Mouse (Mus musculus): Measurements from ENCODE around the gene Fgb. TPM values are rescaled to one million over a fixed set of nuclear protein-coding genes. Genes with fewer than 3 reads are reported as not detected.

Fgb gene
- polyA plus RNA-seq, 2 experiments = 184 to 376 TPM

DNA sequence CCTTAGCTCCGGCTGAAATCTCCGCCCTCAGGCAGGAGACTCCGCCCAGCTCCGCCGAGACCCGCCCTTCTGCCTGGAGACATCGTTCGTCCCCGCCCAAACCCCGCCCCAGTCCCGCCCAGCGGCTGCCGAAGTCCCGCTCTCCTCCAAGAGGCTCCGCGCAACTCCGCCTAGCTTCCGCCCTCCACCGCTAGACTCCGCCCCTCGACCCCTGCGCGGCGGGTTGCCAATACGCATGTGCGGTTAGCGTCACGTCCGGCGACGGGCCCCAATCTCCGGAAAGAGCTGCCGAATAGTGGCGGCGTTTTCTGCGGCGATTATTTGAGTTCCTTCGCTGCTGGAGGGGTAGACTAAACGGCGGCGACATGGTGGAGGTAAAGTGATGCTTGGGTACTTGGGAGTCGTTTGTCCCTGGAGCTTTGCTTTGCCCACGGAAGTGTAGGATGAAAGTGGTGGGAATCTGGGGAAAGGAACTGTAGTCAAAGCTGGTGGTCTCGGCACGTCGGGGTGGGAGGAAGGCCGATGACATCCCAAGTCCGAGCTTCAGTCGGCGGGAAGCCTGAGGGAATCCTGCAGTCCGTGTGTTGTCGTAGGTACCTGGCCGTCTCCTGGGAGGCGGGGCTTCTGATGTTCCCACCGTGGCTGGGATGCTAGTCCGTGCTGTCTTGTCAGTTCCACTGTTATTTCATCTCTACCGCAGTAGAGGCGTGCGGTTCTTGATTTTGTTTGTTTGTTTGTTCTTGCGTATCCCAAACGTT is 5.8 kb upstream of the Fgb start, which contains the start of gene Plrg1:
Gene Plrg1 (plus strand): TSS at position 242 of the 758 bp plus-strand sequence.
- no peak for TF ChIP-seq EP300 (IDR thresholded peaks at IDR 0.05; ENCODE audit: low read depth)
- peak; percentile 33; the same call in 1 of the 2 replicates for TF ChIP-seq CTCF (IDR thresholded peaks at IDR 0.05; ENCODE audit: low read depth)
- Histone ChIP-seq H3K4me3 (ENCODE audit: insufficient read depth in 1 of 2, low read depth in 2 of 2, low read length in 2 of 2) (peak within 1 kb of the TSS; percentile 84 to 94), H3K4me2 (ENCODE audit: low read depth) (peak within 1 kb of the TSS; percentile 90), H3K4me1 (replicated peaks; ENCODE audit: control insufficient read depth in 2 of 2, insufficient read depth in 2 of 2, low read length in 1 of 2) (peaks cover 10 to 20% of the 10 kb centered on the region in 2 experiments), H3K9me3 (ENCODE audit: control insufficient read depth, low read length) (no peaks in the 10 kb centered on the region), H3K27ac (peak within 1 kb of the TSS; percentile 64), H3K36me3 (replicated peaks; ENCODE audit: control insufficient read depth, insufficient read depth, low read depth) (peaks cover 16% of the 10 kb centered on the region), H3K27me3 (ENCODE audit: control insufficient read depth, insufficient read depth, low read length) (no peaks in the 10 kb centered on the region), H3K9ac (replicated peaks) (peak within 1 kb of the TSS; percentile 93)
- DNase-seq (ENCODE audit: low read depth in 3 of 3, low spot score in 3 of 3) (peak; percentile 90 to 92 (median 90)), ATAC-seq (ENCODE audit: insufficient read depth) (peak; percentile 99)
- WGBS (ENCODE audit: insufficient replicate concordance) = under 1% methylated on average over 61 of the region's 61 CpGs

DNA sequence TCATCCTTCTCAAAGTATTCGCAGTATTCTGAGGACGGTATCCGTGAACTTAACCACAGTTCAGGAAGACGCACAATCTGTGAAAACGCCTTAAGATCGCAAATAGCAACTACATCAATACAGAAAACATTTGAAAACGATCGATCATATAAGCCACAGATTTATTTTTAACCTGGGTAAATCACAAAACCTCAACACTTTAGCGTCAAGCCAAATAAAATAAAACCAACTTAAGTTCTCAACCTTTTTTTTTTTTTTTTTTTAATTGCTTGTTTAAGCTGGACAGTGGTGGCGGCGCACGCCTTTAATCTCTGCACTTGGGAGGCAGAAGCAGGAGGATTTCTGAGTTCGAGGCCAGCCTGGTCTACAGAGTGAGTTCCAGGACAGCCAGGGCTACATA is 5.1 kb upstream of the Fgb start:
- no peaks in the 10 kb centered on the region for H3K9me3 ChIP-seq (ENCODE audit: control insufficient read depth, low read length)
- peak overlapping the region; percentile 31 for H3K9ac ChIP-seq (replicated peaks)
- peak overlapping the region; percentile 57 to 94 for H3K4me3 ChIP-seq (ENCODE audit: insufficient read depth in 1 of 2, low read depth in 2 of 2, low read length in 2 of 2)
- peak overlapping the region; percentile 69 for H3K4me2 ChIP-seq (ENCODE audit: low read depth)
- TF ChIP-seq CTCF (IDR thresholded peaks at IDR 0.05; ENCODE audit: low read depth) = no peak
- no peak for TF ChIP-seq EP300 (IDR thresholded peaks at IDR 0.05; ENCODE audit: low read depth)
- no peaks in the 10 kb centered on the region for H3K27me3 ChIP-seq (ENCODE audit: control insufficient read depth, insufficient read depth, low read length)
- WGBS (ENCODE audit: insufficient replicate concordance) = 19% methylated on average over 13 of the region's 13 CpGs
- peaks cover 10 to 20% of the 10 kb centered on the region in 2 experiments for H3K4me1 ChIP-seq (replicated peaks; ENCODE audit: control insufficient read depth in 2 of 2, insufficient read depth in 2 of 2, low read length in 1 of 2)
- H3K27ac ChIP-seq = no peak overlapping the region
- ATAC-seq (ENCODE audit: insufficient read depth) (peak; percentile 19; the same call in 1 of the 2 replicates), DNase-seq (ENCODE audit: low read depth in 3 of 3, low spot score in 3 of 3) (no peak)
- peaks cover 11% of the 10 kb centered on the region for H3K36me3 ChIP-seq (replicated peaks; ENCODE audit: control insufficient read depth, insufficient read depth, low read depth)

DNA sequence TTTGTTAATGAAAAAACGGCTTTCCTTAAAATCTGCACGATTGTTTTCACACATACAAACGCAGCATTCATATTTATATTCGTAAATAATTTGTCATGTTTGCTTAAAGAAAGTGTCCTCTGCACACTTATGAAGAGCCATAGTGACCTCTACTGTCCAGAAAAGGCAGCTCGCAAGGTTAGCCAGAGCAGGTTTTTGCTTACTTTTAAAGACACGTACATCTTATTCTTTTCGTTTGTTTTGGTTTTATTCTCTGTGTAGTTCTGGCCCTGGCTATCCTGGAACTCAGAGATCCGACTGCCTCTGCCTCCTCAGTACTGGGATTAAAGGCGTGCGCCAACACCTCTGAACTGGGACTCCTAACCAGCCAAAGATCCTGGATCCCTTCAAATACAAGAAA is 4.1 kb upstream of the Fgb start:
- ATAC-seq (ENCODE audit: insufficient read depth) = no peak
- DNase-seq (ENCODE audit: low read depth in 3 of 3, low spot score in 3 of 3) = no peak
- Histone ChIP-seq H3K9ac (replicated peaks) (no peak overlapping the region), H3K36me3 (replicated peaks; ENCODE audit: control insufficient read depth, insufficient read depth, low read depth) (peaks cover 8% of the 10 kb centered on the region), H3K4me3 (ENCODE audit: insufficient read depth in 1 of 2, low read depth in 2 of 2, low read length in 2 of 2) (no peak overlapping the region), H3K4me2 (ENCODE audit: low read depth) (no peak overlapping the region), H3K27me3 (ENCODE audit: control insufficient read depth, insufficient read depth, low read length) (no peaks in the 10 kb centered on the region), H3K27ac (no peak overlapping the region), H3K4me1 (replicated peaks; ENCODE audit: control insufficient read depth in 2 of 2, insufficient read depth in 2 of 2, low read length in 1 of 2) (peaks cover 10 to 20% of the 10 kb centered on the region in 2 experiments), H3K9me3 (ENCODE audit: control insufficient read depth, low read length) (no peaks in the 10 kb centered on the region)
- 25% methylated on average over 10 of the region's 10 CpGs for WGBS (ENCODE audit: insufficient replicate concordance)
- TF ChIP-seq CTCF (IDR thresholded peaks at IDR 0.05; ENCODE audit: low read depth) (peak; percentile 46), EP300 (IDR thresholded peaks at IDR 0.05; ENCODE audit: low read depth) (no peak)

GRCm38 (mm10) chr3:83053126-83053525 is 3.5 kb upstream of the Fgb start:
- H3K27ac ChIP-seq = no peak overlapping the region
- H3K27me3 ChIP-seq (ENCODE audit: control insufficient read depth, insufficient read depth, low read length) = no peaks in the 10 kb centered on the region
- H3K36me3 ChIP-seq (replicated peaks; ENCODE audit: control insufficient read depth, insufficient read depth, low read depth) = peaks cover 3% of the 10 kb centered on the region
- no peak overlapping the region for H3K4me3 ChIP-seq (ENCODE audit: insufficient read depth in 1 of 2, low read depth in 2 of 2, low read length in 2 of 2)
- DNase-seq (ENCODE audit: low read depth in 3 of 3, low spot score in 3 of 3) = no peak
- peaks cover 10 to 20% of the 10 kb centered on the region in 2 experiments for H3K4me1 ChIP-seq (replicated peaks; ENCODE audit: control insufficient read depth in 2 of 2, insufficient read depth in 2 of 2, low read length in 1 of 2)
- no peak overlapping the region for H3K4me2 ChIP-seq (ENCODE audit: low read depth)
- 55% methylated on average over 7 of the region's 7 CpGs for WGBS (ENCODE audit: insufficient replicate concordance)
- no peaks in the 10 kb centered on the region for H3K9me3 ChIP-seq (ENCODE audit: control insufficient read depth, low read length)
- H3K9ac ChIP-seq (replicated peaks) = no peak overlapping the region
- no peak for ATAC-seq (ENCODE audit: insufficient read depth)
- TF ChIP-seq EP300 (IDR thresholded peaks at IDR 0.05; ENCODE audit: low read depth) = no peak
- no peak for TF ChIP-seq CTCF (IDR thresholded peaks at IDR 0.05; ENCODE audit: low read depth)

DNA sequence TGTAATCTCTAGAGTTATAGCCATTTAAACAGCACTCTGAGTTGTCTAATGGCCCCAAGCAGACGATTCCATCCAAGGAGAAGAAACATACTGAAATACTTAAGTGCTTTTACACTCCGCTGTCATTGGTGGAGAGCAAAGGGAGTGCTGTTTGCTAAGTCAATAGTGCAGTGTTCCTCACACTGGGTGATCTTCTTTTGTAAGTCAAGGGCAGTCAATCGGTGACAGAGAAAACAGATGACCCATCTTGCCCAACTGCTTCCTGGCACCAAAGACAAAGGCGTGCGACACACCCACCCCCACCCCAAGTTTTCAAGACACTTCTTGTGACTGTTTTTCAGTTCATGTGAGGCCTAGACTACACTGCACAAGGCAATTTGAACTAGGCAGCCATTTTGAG is 2.4 kb upstream of the Fgb start:
- H3K9ac ChIP-seq (replicated peaks) = no peak overlapping the region
- no peak overlapping the region for H3K4me2 ChIP-seq (ENCODE audit: low read depth)
- H3K27ac ChIP-seq = no peak overlapping the region
- H3K4me1 ChIP-seq (replicated peaks; ENCODE audit: control insufficient read depth in 2 of 2, insufficient read depth in 2 of 2, low read length in 1 of 2) = peaks cover 10 to 20% of the 10 kb centered on the region in 2 experiments
- no peaks in the 10 kb centered on the region for H3K27me3 ChIP-seq (ENCODE audit: control insufficient read depth, insufficient read depth, low read length)
- 57% methylated on average over 5 of the region's 5 CpGs for WGBS (ENCODE audit: insufficient replicate concordance)
- H3K36me3 ChIP-seq (replicated peaks; ENCODE audit: control insufficient read depth, insufficient read depth, low read depth) = no peaks in the 10 kb centered on the region; the same call in 1 of the 2 replicates
- TF ChIP-seq CTCF (IDR thresholded peaks at IDR 0.05; ENCODE audit: low read depth) (no peak), EP300 (IDR thresholded peaks at IDR 0.05; ENCODE audit: low read depth) (no peak)
- no peak for ATAC-seq (ENCODE audit: insufficient read depth)
- no peak overlapping the region for H3K4me3 ChIP-seq (ENCODE audit: insufficient read depth in 1 of 2, low read depth in 2 of 2, low read length in 2 of 2)
- DNase-seq (ENCODE audit: low read depth in 3 of 3, low spot score in 3 of 3) = no peak
- no peaks in the 10 kb centered on the region for H3K9me3 ChIP-seq (ENCODE audit: control insufficient read depth, low read length)

Measured in liver, embryonic 14.5 days (tissue).